Mouse (Mus musculus): ENCODE results near the gene Tmem170b. TPM values are rescaled to one million over a fixed set of nuclear protein-coding genes. Genes with fewer than 3 reads are reported as not detected.

Tmem170b gene
- polyA plus RNA-seq, 1 experiment from 2014 or later, result 9.2 TPM

- WGBS, result 60% methylated on average over 4 of the region's 4 CpGs
- no peaks in the 10 kb centered on the region for H3K9me3 ChIP-seq
- H3K36me3 ChIP-seq, result no peaks in the 10 kb centered on the region
Observed at GRCm38 (mm10) chr13:41584896-41585295, 20.8 kb upstream of the Tmem170b start.

DNA sequence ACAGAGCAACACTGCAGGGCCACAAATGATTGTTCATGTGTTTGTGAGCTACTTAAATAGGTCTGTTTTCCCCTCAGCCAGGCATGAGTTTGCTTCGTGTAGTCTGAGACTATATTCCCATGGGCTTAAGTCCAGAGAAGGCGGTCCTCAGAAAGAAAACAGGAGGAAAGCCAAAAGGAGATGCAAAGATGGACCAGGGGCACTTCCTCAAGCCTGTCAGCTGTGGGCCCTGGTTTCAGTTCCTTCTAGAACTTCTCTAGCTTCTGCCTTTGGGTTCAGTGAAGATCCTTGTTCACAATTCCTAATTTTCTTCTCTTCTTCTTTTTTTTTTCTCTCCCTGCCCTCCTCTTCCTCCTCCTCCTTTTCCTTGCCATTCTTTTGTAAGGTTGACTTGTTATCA is 9.0 kb upstream of the Tmem170b start:
- ATAC-seq (ENCODE audit: insufficient read depth, low FRiP score, low read depth), result no peak
- no peak overlapping the region for H3K4me3 ChIP-seq (replicated peaks)
- no peaks in the 10 kb centered on the region for H3K36me3 ChIP-seq
- H3K9me3 ChIP-seq, result no peaks in the 10 kb centered on the region
- H3K4me1 ChIP-seq, result no peaks in the 10 kb centered on the region
- H3K4me2 ChIP-seq, result no peak overlapping the region
- no peaks in the 10 kb centered on the region for H3K27me3 ChIP-seq (replicated peaks)
- no peak overlapping the region for H3K27ac ChIP-seq
- H3K9ac ChIP-seq, result no peak overlapping the region
- 44% methylated on average over 2 of the region's 2 CpGs for WGBS

More at GRCm38 (mm10) chr13:41584896-41585295, 20.8 kb upstream of the Tmem170b start:
- Histone ChIP-seq H3K27me3 (replicated peaks) (no peaks in the 10 kb centered on the region), H3K4me1 (no peaks in the 10 kb centered on the region), H3K4me2 (no peak overlapping the region), H3K27ac (no peak overlapping the region), H3K4me3 (replicated peaks) (no peak overlapping the region), H3K9ac (no peak overlapping the region)
- ATAC-seq (ENCODE audit: insufficient read depth, low FRiP score, low read depth), result no peak

GRCm38 (mm10) chr13:41599977-41600376 is 5.7 kb upstream of the Tmem170b start:
- H3K4me3 ChIP-seq (replicated peaks), result no peak overlapping the region
- no peaks in the 10 kb centered on the region for H3K27me3 ChIP-seq (replicated peaks)
- H3K9ac ChIP-seq, result no peak overlapping the region
- H3K27ac ChIP-seq, result no peak overlapping the region
- ATAC-seq (ENCODE audit: insufficient read depth, low FRiP score, low read depth), result no peak
- 70% methylated on average over 4 of the region's 4 CpGs for WGBS
- no peak overlapping the region for H3K4me2 ChIP-seq
- H3K4me1 ChIP-seq, result no peaks in the 10 kb centered on the region
- H3K9me3 ChIP-seq, result no peaks in the 10 kb centered on the region
- no peaks in the 10 kb centered on the region for H3K36me3 ChIP-seq

DNA sequence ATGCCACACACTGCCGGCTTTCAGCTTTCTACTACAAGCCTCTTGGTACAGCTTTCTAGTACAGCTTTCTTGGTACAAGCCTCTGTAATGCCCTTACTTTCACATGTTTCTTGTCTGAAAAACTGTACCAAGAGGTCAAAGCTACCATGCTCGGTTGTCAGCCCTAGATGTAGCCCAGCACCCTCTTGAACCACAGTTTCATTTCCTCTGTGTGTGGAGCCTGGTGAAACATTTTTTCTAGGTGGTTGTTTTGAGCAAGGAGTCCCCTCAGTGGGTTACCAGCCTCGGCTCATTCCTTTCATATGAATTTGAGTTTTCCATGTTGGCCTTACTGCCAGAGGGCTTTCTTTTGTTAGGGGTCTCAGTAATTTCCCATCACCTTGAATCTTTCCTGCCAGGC is 4.7 kb upstream of the Tmem170b start:
- Histone ChIP-seq H3K9ac (no peak overlapping the region), H3K4me1 (no peaks in the 10 kb centered on the region), H3K27me3 (replicated peaks) (no peaks in the 10 kb centered on the region), H3K4me2 (no peak overlapping the region), H3K4me3 (replicated peaks) (no peak overlapping the region), H3K36me3 (no peaks in the 10 kb centered on the region), H3K27ac (no peak overlapping the region), H3K9me3 (no peaks in the 10 kb centered on the region)
- 87% methylated on average over 3 of the region's 3 CpGs for WGBS
- no peak for ATAC-seq (ENCODE audit: insufficient read depth, low FRiP score, low read depth)

DNA sequence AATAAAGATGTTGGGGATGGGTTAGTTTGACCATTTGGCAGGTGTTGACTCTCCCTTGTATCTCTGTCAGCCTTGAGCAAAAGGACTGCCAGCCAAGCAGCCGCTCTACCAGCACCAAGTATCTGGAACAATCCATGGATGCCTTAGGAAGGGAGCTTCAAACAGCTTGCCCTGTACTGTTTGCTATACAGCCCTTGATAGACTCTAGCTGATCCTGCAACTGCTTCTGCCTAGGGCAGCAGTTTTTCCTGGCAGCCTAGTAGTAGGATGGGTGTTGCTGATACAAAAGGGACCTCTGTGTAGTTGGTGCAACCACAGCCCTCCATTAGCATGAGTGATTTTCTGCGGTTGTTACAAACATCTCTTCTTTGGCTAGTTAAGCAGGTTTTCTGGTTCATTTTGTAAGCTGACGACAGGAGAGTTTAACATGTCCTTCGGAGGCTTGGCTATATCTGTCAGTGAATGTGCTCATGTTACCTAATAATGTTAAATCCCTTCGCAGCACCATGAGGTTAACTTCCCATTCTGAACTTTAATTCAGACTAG is 1.7 kb upstream of the Tmem170b start:
- Histone ChIP-seq H3K4me1 (no peaks in the 10 kb centered on the region), H3K9ac (no peak overlapping the region), H3K27me3 (replicated peaks) (no peaks in the 10 kb centered on the region), H3K4me3 (replicated peaks) (no peak overlapping the region), H3K9me3 (no peaks in the 10 kb centered on the region), H3K4me2 (no peak overlapping the region), H3K27ac (no peak overlapping the region), H3K36me3 (no peaks in the 10 kb centered on the region)
- 76% methylated on average over 5 of the region's 5 CpGs for WGBS
- no peak for ATAC-seq (ENCODE audit: insufficient read depth, low FRiP score, low read depth)

DNA sequence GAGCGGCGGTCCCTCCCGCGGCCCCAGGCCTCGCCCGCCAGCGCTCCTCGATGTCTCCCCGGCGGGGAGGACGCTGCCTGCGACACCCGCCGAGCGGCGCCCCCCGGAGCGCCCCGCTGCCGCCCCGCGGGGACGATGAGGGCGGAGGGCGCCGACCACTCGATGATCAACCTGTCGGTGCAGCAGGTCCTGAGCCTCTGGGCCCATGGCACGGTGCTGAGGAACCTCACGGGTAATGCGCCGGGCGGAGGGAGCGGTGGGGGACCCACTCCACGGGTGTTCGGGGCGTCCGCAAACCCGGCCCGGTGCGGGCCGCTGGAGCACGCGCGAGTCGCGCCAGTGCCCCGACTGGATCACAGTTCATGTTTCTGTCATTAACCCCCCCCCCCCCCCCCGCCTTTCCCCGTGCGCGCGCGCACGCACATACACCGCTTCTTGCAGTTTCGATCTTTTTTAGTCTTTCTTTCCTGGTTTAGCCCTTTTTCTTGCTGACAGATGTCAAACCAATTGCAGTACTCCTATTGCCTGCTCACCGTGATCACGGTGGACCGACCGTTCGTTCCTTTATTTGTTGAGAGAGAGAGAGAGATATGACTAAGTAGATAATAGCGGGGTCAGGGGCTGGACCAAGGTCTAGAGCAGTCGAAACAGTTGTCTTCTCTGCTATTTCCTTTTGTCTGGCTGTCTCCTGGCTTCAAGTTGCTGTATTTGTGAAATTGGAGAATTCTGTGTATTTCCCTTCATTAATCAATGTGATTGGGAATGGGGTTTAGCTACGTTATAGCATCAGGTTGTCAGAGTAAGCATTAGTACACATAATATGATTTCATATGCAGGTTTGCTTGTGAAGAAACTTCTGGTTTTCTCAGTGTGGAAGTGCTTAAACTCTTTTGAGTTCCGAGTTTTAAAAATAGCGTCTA is 634 bp downstream of the Tmem170b start:
- H3K27me3 ChIP-seq (replicated peaks), result no peaks in the 10 kb centered on the region
- peak overlapping the region; percentile 62; the same call in 1 of the 2 replicates for H3K9ac ChIP-seq
- peak overlapping the region; percentile 76 for H3K4me2 ChIP-seq
- ATAC-seq (ENCODE audit: insufficient read depth, low FRiP score, low read depth), result no peak
- no peaks in the 10 kb centered on the region for H3K36me3 ChIP-seq
- no peaks in the 10 kb centered on the region for H3K9me3 ChIP-seq
- peak overlapping the region; percentile 86 for H3K27ac ChIP-seq
- no peaks in the 10 kb centered on the region for H3K4me1 ChIP-seq
- peak overlapping the region; percentile 90 for H3K4me3 ChIP-seq (replicated peaks)
- 2% methylated on average over 56 of the region's 67 CpGs for WGBS

DNA sequence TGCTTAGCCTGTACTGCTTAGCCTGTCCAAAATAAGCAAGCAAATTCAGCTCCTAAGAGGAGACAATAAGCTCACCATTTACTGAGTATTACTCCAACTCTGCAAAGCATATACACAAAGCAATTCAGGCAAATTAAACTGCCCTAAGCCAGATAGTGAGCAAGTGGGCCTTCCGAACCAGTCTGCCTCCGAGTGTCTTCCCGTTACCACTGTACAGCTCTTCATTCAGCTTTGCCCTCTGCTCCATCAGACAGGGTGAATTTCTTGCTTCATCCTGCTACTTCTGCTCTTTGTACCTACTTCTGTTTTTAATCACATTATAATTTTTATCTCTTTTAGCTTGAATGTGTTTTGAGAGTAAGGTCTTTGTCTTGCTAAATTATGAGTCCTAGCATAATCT is 1.9 kb downstream of the Tmem170b start:
- Histone ChIP-seq H3K27me3 (replicated peaks) (no peaks in the 10 kb centered on the region), H3K9ac (no peak overlapping the region), H3K4me2 (peak overlapping the region; percentile 23; the same call in 1 of the 2 replicates), H3K9me3 (no peaks in the 10 kb centered on the region), H3K36me3 (no peaks in the 10 kb centered on the region), H3K27ac (0 out of 2 replicates have a peak overlapping the region, but pooled peaks have one; percentile 16), H3K4me3 (replicated peaks) (no peak overlapping the region; the same call in 1 of the 2 replicates), H3K4me1 (no peaks in the 10 kb centered on the region)
- no peak for ATAC-seq (ENCODE audit: insufficient read depth, low FRiP score, low read depth)
- WGBS, result 87% methylated on average over 3 of the region's 3 CpGs

DNA sequence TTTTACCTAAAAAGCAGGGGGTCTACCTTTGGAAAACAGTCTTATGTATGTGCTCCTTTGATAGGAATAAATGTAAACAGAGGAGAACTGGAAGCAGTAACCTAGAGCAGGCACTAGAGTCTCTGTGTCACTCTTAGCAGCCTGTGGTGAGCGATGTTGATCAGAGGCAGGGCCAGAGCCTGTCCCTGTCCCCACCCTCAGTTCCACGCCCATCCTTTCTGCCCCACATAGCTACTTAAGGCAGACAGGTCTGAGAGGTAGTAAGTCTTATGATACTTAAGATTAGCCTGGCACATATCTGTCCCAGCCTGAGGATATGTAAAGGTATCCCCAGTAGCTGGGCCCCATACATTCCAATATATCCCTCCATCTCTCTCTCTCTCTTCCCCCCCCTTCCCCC is 2.9 kb downstream of the Tmem170b start:
- Histone ChIP-seq H3K4me3 (replicated peaks) (no peak overlapping the region), H3K27me3 (replicated peaks) (no peaks in the 10 kb centered on the region), H3K9ac (no peak overlapping the region), H3K4me1 (no peaks in the 10 kb centered on the region), H3K36me3 (no peaks in the 10 kb centered on the region), H3K9me3 (no peaks in the 10 kb centered on the region), H3K27ac (no peak overlapping the region), H3K4me2 (no peak overlapping the region)
- whole genome bisulfite sequencing, result 49% methylated on average over 2 of the region's 2 CpGs
- ATAC-seq (ENCODE audit: insufficient read depth, low FRiP score, low read depth), result no peak

GRCm38 (mm10) chr13:41611046-41611445 is 5.3 kb downstream of the Tmem170b start:
- H3K27ac ChIP-seq, result no peak overlapping the region
- no peak overlapping the region for H3K9ac ChIP-seq
- WGBS, result 76% methylated on average over 1 of the region's 1 CpGs
- no peak for ATAC-seq (ENCODE audit: insufficient read depth, low FRiP score, low read depth)
- H3K4me1 ChIP-seq, result no peaks in the 10 kb centered on the region
- H3K4me2 ChIP-seq, result no peak overlapping the region
- no peak overlapping the region for H3K4me3 ChIP-seq (replicated peaks)
- H3K27me3 ChIP-seq (replicated peaks), result no peaks in the 10 kb centered on the region
- no peaks in the 10 kb centered on the region for H3K9me3 ChIP-seq
- no peaks in the 10 kb centered on the region for H3K36me3 ChIP-seq

GRCm38 (mm10) chr13:41614539-41614938 is 8.8 kb downstream of the Tmem170b start:
- Histone ChIP-seq H3K36me3 (no peaks in the 10 kb centered on the region), H3K4me2 (no peak overlapping the region), H3K9me3 (no peaks in the 10 kb centered on the region), H3K27ac (no peak overlapping the region), H3K4me3 (replicated peaks) (no peak overlapping the region), H3K27me3 (replicated peaks) (no peaks in the 10 kb centered on the region), H3K4me1 (no peaks in the 10 kb centered on the region), H3K9ac (no peak overlapping the region)
- WGBS, result 75% methylated on average over 2 of the region's 2 CpGs
- no peak for ATAC-seq (ENCODE audit: insufficient read depth, low FRiP score, low read depth)

DNA sequence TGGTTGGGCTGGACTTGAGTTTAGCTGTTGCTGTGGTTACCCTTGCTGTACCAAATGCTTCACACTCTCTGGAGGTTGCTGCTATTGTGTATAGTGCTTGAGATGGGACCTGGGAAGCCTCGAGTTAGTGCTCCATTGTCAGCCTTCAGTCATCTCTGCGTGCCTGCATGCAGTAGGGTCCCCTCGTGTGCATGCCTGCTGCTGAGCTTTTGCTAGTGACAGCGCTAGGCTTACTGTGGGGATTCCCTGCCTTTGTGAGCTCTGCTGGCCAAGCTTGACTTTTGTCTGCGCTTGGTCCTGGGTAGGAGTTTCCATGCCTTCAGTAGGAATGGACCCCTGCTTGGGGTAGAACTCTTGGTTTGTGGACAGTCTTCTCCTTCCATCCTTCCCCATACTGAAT is 9.3 kb downstream of the Tmem170b start:
- H3K4me2 ChIP-seq, result no peak overlapping the region
- ATAC-seq (ENCODE audit: insufficient read depth, low FRiP score, low read depth), result no peak
- no peaks in the 10 kb centered on the region for H3K9me3 ChIP-seq
- WGBS, result 72% methylated on average over 5 of the region's 5 CpGs
- H3K36me3 ChIP-seq, result no peaks in the 10 kb centered on the region
- H3K4me3 ChIP-seq (replicated peaks), result no peak overlapping the region
- no peaks in the 10 kb centered on the region for H3K27me3 ChIP-seq (replicated peaks)
- H3K27ac ChIP-seq, result no peak overlapping the region
- no peaks in the 10 kb centered on the region for H3K4me1 ChIP-seq
- H3K9ac ChIP-seq, result no peak overlapping the region

- Histone ChIP-seq H3K9ac (no peak overlapping the region), H3K4me2 (no peak overlapping the region), H3K36me3 (no peaks in the 10 kb centered on the region), H3K4me3 (replicated peaks) (no peak overlapping the region), H3K27ac (no peak overlapping the region), H3K9me3 (no peaks in the 10 kb centered on the region), H3K27me3 (replicated peaks) (no peaks in the 10 kb centered on the region), H3K4me1 (no peaks in the 10 kb centered on the region)
- WGBS, result 78% methylated on average over 4 of the region's 4 CpGs
- ATAC-seq (ENCODE audit: insufficient read depth, low FRiP score, low read depth), result no peak
Observed at GRCm38 (mm10) chr13:41619470-41619869, 13.8 kb downstream of the Tmem170b start.

Data from stomach, embryonic 15.5 days (tissue).